Mouse (Mus musculus) limb, embryonic 12.5 days (tissue): ENCODE results near the gene Cyp2s1. TPM values are rescaled to one million over a fixed set of nuclear protein-coding genes. Genes with fewer than 3 reads are reported as not detected.
"Not testable (repeated sequence)": the region's sequence is repeated elsewhere in the genome, so short reads cannot be mapped to it uniquely, and the experiment has no call there.

Experiments
- ATAC-seq: fragments of 200-750 bp; cut with Nextera tagmentation; 2 replicates; pipeline ENCODE4 v1.8.0; 2017; ENCODE audit warnings: low read depth, moderate TSS enrichment; ENCODE audit not compliant: insufficient number of reproducible peaks, insufficient read depth, low FRiP score, low TSS enrichment
- H3K27ac ChIP-seq: fragments of 300-500 bp; sonication (generic); 2 replicates; pipeline ENCODE4 v1.5.1; 2016; ENCODE audit warnings: mild to moderate bottlenecking, moderate library complexity
- H3K27me3 ChIP-seq: fragments of 300-500 bp; sonication (generic); 2 replicates; pipeline ENCODE4 v1.6.1; 2016; ENCODE audit warnings: mild to moderate bottlenecking, moderate library complexity
- H3K36me3 ChIP-seq: fragments of 300-500 bp; sonication (generic); 2 replicates; pipeline ENCODE4 v1.6.1; 2016; ENCODE audit warnings: mild to moderate bottlenecking, moderate library complexity
- H3K4me1 ChIP-seq: fragments of 300-500 bp; sonication (generic); replicated peaks from 2 replicates; pipeline ENCODE4 v1.6.1; 2016
- H3K4me2 ChIP-seq: fragments of 300-500 bp; sonication (generic); 2 replicates; pipeline ENCODE4 v1.6.1; 2016; ENCODE audit warnings: mild to moderate bottlenecking, moderate library complexity
- H3K4me3 ChIP-seq: fragments of 300-500 bp; sonication (generic); replicated peaks from 2 replicates; pipeline ENCODE4 v1.5.1; 2016; ENCODE audit warnings: mild to moderate bottlenecking
- H3K9ac ChIP-seq: fragments of 300-500 bp; sonication (generic); replicated peaks from 2 replicates; pipeline ENCODE4 v1.6.1; 2016; ENCODE audit warnings: mild to moderate bottlenecking, moderate library complexity
- H3K9me3 ChIP-seq: fragments of 300-500 bp; sonication (generic); 2 replicates; pipeline ENCODE4 v1.6.1; 2016; ENCODE audit warnings: mild to moderate bottlenecking, moderate library complexity
- WGBS: fragments of 180-500 bp; shearing (Covaris S2); methylation state at CpG from one replicate; pipeline ENCODE4 v1.1.7; 2016; 5-methylcytosine and 5-hydroxymethylcytosine counted together
- polyA plus RNA-seq: library from polyadenylated mRNA; unstranded; fragments of >200 nt; fragmentation: Nextera tagmentation; extraction: Ambion mirVana; gene quantifications from 2 replicates; pipeline ENCODE4 v1.2.1, GENCODE M21; 2016

Gene Cyp2s1
- polyA plus RNA-seq, 1 experiment from 2014 or later = 1.2 TPM

DNA sequence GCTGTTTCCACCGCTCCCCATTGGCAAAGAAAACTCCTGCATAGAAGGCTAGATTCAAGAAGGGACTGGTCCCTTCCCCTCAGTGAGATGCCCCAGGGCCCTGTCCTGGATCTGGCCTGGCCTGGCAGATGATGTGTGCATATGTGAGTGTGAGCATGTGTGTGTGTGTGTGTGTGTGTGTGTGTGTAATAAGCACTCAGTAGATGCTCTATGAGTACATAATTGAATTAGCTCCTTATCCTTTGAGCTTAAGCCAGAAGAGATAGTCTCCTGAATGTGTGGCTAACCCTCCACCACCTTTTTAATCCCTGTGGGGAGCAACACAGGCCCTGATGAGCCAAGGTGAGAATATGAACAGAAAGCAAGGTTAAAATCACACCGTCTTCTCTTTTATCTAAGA lies 5.0 kb downstream of the Cyp2s1 start:
- Histone ChIP-seq H3K36me3 (no peaks in the 10 kb centered on the region), H3K27ac (no peak overlapping the region), H3K9ac (no peak overlapping the region), H3K4me2 (no peak overlapping the region), H3K27me3 (peaks cover 27% of the 10 kb centered on the region), H3K9me3 (no peaks in the 10 kb centered on the region), H3K4me3 (no peak overlapping the region), H3K4me1 (peaks cover 5% of the 10 kb centered on the region; the same call in 1 of the 2 replicates)
- WGBS = 73% methylated on average over 2 of the region's 2 CpGs
- ATAC-seq = no peak

GRCm38 (mm10) chr7:25805631-25806343 lies 10.9 kb downstream of the Cyp2s1 start:
- Histone ChIP-seq H3K27me3 (no peaks in the 10 kb centered on the region), H3K4me2 (peak overlapping the region; percentile 37), H3K36me3 (no peaks in the 10 kb centered on the region), H3K4me1 (peaks cover 17% of the 10 kb centered on the region), H3K27ac (no peak overlapping the region), H3K4me3 (peak overlapping the region; percentile 11), H3K9ac (no peak overlapping the region), H3K9me3 (no peaks in the 10 kb centered on the region)
- 29% methylated on average over 21 of the region's 21 CpGs for WGBS
- peak; percentile 18; the same call in 1 of the 2 replicates for ATAC-seq

- Histone ChIP-seq H3K9ac (no peak overlapping the region), H3K4me3 (no peak overlapping the region), H3K27me3 (no peaks in the 10 kb centered on the region), H3K4me1 (peaks cover 17% of the 10 kb centered on the region), H3K9me3 (no peaks in the 10 kb centered on the region), H3K27ac (0 out of 2 replicates have a peak overlapping the region, but pooled peaks have one; percentile 35), H3K4me2 (no peak overlapping the region), H3K36me3 (no peaks in the 10 kb centered on the region)
- whole genome bisulfite sequencing = 84% methylated on average over 4 of the region's 4 CpGs
- ATAC-seq = no peak
These were observed 11.9 kb downstream of the Cyp2s1 start for GRCm38 (mm10) chr7:25804792-25805191.

DNA sequence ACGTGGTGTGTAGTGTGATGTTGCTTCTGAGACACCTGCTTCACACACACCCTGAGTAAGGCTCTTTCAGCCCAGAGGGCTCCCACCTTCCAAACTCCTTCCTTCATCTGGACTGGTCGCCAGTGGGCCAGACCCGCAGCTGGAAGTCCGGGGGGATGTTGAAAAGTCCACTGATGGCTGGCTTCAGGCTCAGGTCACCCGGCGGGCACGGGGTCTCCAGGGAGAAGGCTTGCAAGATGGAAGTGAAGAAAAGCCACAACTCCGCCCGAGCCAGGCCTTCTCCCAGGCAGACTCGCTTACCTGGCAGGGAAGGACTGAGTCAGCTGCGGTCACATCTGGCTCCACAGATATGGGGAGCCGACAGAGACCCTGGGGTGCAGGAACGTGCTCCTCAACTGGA lies 13.3 kb downstream of the Cyp2s1 start:
- peaks cover 5% of the 10 kb centered on the region; the same call in 1 of the 2 replicates for H3K9me3 ChIP-seq
- no peak overlapping the region for H3K9ac ChIP-seq
- no peaks in the 10 kb centered on the region for H3K27me3 ChIP-seq
- 67% methylated on average over 13 of the region's 13 CpGs for WGBS
- peaks cover 17% of the 10 kb centered on the region for H3K4me1 ChIP-seq
- H3K36me3 ChIP-seq = no peaks in the 10 kb centered on the region
- 0 out of 2 replicates have a peak overlapping the region, but pooled peaks have one; percentile 85 for H3K27ac ChIP-seq
- ATAC-seq = no peak
- no peak overlapping the region for H3K4me2 ChIP-seq
- no peak overlapping the region for H3K4me3 ChIP-seq

GRCm38 (mm10) chr7:25802241-25803125 lies 14.2 kb downstream of the Cyp2s1 start:
- Histone ChIP-seq H3K4me3 (peak overlapping the region; percentile 27), H3K9me3 (peaks cover 7% of the 10 kb centered on the region; the same call in 1 of the 2 replicates), H3K4me1 (peaks cover 17% of the 10 kb centered on the region), H3K36me3 (no peaks in the 10 kb centered on the region), H3K9ac (peak overlapping the region; percentile 42; the same call in 1 of the 2 replicates), H3K27ac (peak overlapping the region; percentile 85), H3K4me2 (peak overlapping the region; percentile 53), H3K27me3 (no peaks in the 10 kb centered on the region)
- ATAC-seq = peak; percentile 53
- 28% methylated on average over 24 of the region's 24 CpGs for WGBS

DNA sequence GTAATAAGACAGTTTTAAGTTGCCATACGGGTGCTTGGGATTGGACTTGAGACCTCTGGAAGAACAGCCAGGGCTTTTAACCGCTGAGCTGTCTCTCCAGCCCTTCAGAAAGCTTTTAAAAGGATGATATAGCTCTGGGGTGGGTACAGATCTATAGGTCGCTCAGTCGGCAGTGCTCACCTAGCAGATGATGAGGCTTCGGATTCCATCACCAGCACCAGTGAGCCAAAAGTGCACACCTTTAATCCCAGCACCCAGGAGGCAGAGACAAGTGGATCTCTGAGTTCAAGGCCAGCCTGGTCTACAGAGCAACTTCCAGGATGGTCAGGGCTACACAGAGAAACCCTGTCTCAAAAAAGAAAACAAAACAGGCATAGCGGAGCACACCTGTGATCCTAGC lies 15.7 kb downstream of the Cyp2s1 start:
- peaks cover 7% of the 10 kb centered on the region; the same call in 1 of the 2 replicates for H3K9me3 ChIP-seq
- no peak overlapping the region for H3K27ac ChIP-seq
- H3K4me2 ChIP-seq = no peak overlapping the region
- H3K4me1 ChIP-seq = peaks cover 17% of the 10 kb centered on the region
- ATAC-seq = no peak
- no peaks in the 10 kb centered on the region for H3K27me3 ChIP-seq
- H3K4me3 ChIP-seq = no peak overlapping the region
- no peaks in the 10 kb centered on the region for H3K36me3 ChIP-seq
- WGBS = 92% methylated on average over 6 of the region's 6 CpGs
- H3K9ac ChIP-seq = no peak overlapping the region

- Histone ChIP-seq H3K4me2 (no peak overlapping the region), H3K4me1 (peaks cover 14% of the 10 kb centered on the region), H3K9ac (no peak overlapping the region), H3K27me3 (no peaks in the 10 kb centered on the region), H3K4me3 (no peak overlapping the region), H3K9me3 (peaks cover 7% of the 10 kb centered on the region; the same call in 1 of the 2 replicates), H3K36me3 (no peaks in the 10 kb centered on the region), H3K27ac (no peak overlapping the region)
- WGBS = 100% methylated on average over 1 of the region's 1 CpGs
- no peak for ATAC-seq
These were observed 17.3 kb downstream of the Cyp2s1 start for GRCm38 (mm10) chr7:25799369-25799768.

DNA sequence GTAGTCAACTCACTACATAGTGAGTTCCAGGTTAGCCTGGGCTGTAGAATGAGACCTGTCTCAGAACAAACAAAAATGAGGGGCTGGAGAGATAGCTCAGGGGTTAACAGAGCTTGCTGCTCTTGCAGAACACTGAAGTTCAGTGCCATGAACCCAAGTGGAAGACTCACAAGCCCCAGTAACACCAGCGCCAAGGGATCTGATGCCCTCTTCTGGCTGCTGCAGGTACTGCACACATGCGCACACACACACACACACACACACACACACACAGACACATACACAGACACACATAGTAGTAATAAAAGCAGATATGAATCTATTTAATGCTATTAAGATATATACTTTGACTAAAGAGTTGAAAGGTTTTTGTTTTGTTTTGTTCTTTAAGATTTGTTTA lies 18.2 kb downstream of the Cyp2s1 start:
- Histone ChIP-seq H3K4me1 (peaks cover 14% of the 10 kb centered on the region), H3K4me3 (no peak overlapping the region), H3K9ac (no peak overlapping the region), H3K4me2 (no peak overlapping the region), H3K27ac (no peak overlapping the region), H3K9me3 (peaks cover 7% of the 10 kb centered on the region; the same call in 1 of the 2 replicates), H3K36me3 (no peaks in the 10 kb centered on the region), H3K27me3 (no peaks in the 10 kb centered on the region)
- WGBS = 83% methylated on average over 2 of the region's 2 CpGs
- ATAC-seq = no peak

DNA sequence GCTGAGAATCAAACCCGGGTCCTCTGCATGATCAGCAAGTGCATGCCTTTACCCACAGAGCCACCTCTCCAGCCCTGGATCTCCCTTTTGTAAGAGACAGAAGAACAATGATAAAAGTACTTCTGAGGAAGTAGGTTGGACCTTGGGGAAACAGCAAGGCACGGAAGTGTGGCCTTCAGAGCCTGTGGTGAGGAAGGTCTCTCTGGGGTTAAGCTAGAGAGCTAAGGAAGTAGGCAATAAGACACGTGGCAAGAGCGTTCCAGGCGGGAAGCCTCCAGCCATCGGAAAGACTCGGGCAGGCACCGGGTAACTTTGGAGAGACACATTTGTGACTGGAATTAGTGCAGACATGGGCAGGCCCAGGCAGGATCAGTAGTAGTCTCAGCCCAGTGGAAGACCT lies 21.9 kb downstream of the Cyp2s1 start:
- Histone ChIP-seq H3K27me3 (no peaks in the 10 kb centered on the region), H3K4me3 (no peak overlapping the region), H3K27ac (no peak overlapping the region), H3K4me1 (peaks cover 2% of the 10 kb centered on the region; the same call in 1 of the 2 replicates), H3K36me3 (no peaks in the 10 kb centered on the region), H3K4me2 (no peak overlapping the region), H3K9ac (no peak overlapping the region), H3K9me3 (peaks cover 7% of the 10 kb centered on the region; the same call in 1 of the 2 replicates)
- no peak for ATAC-seq
- 79% methylated on average over 8 of the region's 8 CpGs for WGBS

- Histone ChIP-seq H3K36me3 (no peaks in the 10 kb centered on the region), H3K9ac (no peak overlapping the region), H3K27ac (no peak overlapping the region), H3K4me1 (peaks cover 12% of the 10 kb centered on the region), H3K27me3 (no peaks in the 10 kb centered on the region), H3K4me3 (no peak overlapping the region), H3K9me3 (peaks cover 3% of the 10 kb centered on the region; the same call in 1 of the 2 replicates), H3K4me2 (no peak overlapping the region)
- 49% methylated on average over 3 of the region's 3 CpGs for WGBS
- ATAC-seq = no peak
These were observed 23.0 kb downstream of the Cyp2s1 start for GRCm38 (mm10) chr7:25793679-25794078.

DNA sequence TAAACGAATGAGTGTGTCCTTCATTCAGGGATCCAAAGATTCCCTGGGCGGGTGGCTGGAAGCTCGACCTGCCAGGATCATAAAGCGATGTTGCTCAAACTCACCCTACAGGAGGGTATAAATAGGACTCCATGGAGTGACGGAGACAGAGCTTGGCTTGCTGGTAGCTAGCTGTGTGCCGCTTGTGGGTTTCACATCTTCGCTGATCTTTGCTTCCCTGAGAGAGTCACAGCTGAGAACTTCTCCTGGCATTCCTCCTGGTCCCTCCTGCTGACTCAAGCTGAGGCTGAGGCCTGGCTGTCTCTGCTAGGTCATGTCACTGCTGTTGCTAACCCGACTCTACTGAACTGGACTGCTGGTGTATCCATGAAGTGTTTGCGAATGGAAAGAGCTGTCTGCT lies 23.7 kb downstream of the Cyp2s1 start:
- H3K36me3 ChIP-seq = not testable (repeated sequence)

More for the DNA sequence above, 23.7 kb downstream of the Cyp2s1 start:
- ATAC-seq, H3K27ac ChIP-seq, H3K27me3 ChIP-seq, H3K9me3 ChIP-seq, H3K4me3 ChIP-seq, H3K9ac ChIP-seq, H3K4me2 ChIP-seq: not testable (repeated sequence)
- peaks cover 12% of the 10 kb centered on the region for H3K4me1 ChIP-seq
- WGBS = 69% methylated on average over 9 of the region's 9 CpGs
